Mouse (Mus musculus) brain, embryonic 14.5 days (tissue): Measurements from ENCODE around the gene Vwf.

ENCODE experiments used
- CTCF ChIP-seq: fragments of 200-500 bp; IDR thresholded peaks from 2 replicates; pipeline ENCODE4 v1.5.1; 2012; ENCODE audit warnings: inconsistent platforms, mild to moderate bottlenecking, moderate library complexity, borderline replicate concordance; ENCODE audit not compliant: insufficient read depth, insufficient read length; ENCODE audit errors: extremely low read depth
- POLR2A ChIP-seq: fragments of 200-500 bp; IDR thresholded peaks from 2 replicates; pipeline ENCODE4 v1.6.1; 2012; ENCODE audit warnings: mild to moderate bottlenecking, inconsistent platforms, borderline replicate concordance; ENCODE audit not compliant: poor library complexity, insufficient read depth, insufficient read length, severe bottlenecking; ENCODE audit errors: extremely low read depth

GRCm38 (mm10) chr6:125528614-125529200, 17.9 kb upstream of the Vwf start:
- no peak for TF ChIP-seq CTCF
- no peak for TF ChIP-seq POLR2A
